Mouse (Mus musculus) urinary bladder, adult 2 months (tissue): ENCODE results near the gene T. TPM values are rescaled to one million over a fixed set of nuclear protein-coding genes. Genes with fewer than 3 reads are reported as not detected.

Experiments used
- polyA plus RNA-seq: library from polyadenylated mRNA; depleted of rRNA; stranded (reverse); fragments of >200 nt; gene quantifications from 2 replicates; pipeline ENCODE4 v1.2.3, GENCODE M21; 2012; rRNA removed

T gene
- polyA plus RNA-seq, 1 experiment = not detected

Other genes starting within 250 kb of the T start
- 0.06 and 0.10 TPM in 2 replicates for gene Ccr6, start 198.4 kb upstream of the T start, polyA plus RNA-seq
- 233 and 289 TPM in 2 replicates for gene Mpc1, start 151.5 kb upstream of the T start, polyA plus RNA-seq
- 88.8 and 142 TPM in 2 replicates for gene Sft2d1, start 123.3 kb upstream of the T start, polyA plus RNA-seq
- 0.12 and 0.18 TPM in 2 replicates for gene Prr18, start 97.0 kb upstream of the T start, polyA plus RNA-seq
- gene T2, start 78.4 kb upstream of the T start, polyA plus RNA-seq = 0.14 and 0.25 TPM in 2 replicates
- gene Pde10a, start 90.9 kb downstream of the T start, polyA plus RNA-seq = 1.7 and 2.4 TPM in 2 replicates
- not detected in 2 replicates for gene Gm17087, start 132.5 kb downstream of the T start, polyA plus RNA-seq